Mouse (Mus musculus) right cerebral cortex, adult 2 months (tissue): ENCODE results near the gene Fos.

Experiments used
- DNase-seq, 2 experiments: peaks; one replicate each; pipeline ENCODE4 v3.0.0; 2021 to 2022; ENCODE audit warnings: low spot score in 2 of 2

The Fos gene

GRCm38 (mm10) chr12:85473481-85474297 lies at the start of gene Fos:
Gene Fos, plus strand, starts transcription at chr12:85473890.
- DNase-seq = peak; percentile 83 to 92

GRCm38 (mm10) chr12:85425721-85426120 lies 48.0 kb upstream of the Fos start:
- DNase-seq = no peak

- DNase-seq = no peak
Measured at GRCm38 (mm10) chr12:85426126-85426525, 47.6 kb upstream of the Fos start.

GRCm38 (mm10) chr12:85427802-85428201 lies 45.9 kb upstream of the Fos start:
- no peak for DNase-seq

- DNase-seq = no peak
Measured at GRCm38 (mm10) chr12:85429999-85430398, 43.7 kb upstream of the Fos start.

GRCm38 (mm10) chr12:85430434-85430833 lies 43.3 kb upstream of the Fos start:
- DNase-seq = no peak

- DNase-seq = no peak
Measured at GRCm38 (mm10) chr12:85433850-85434249, 39.8 kb upstream of the Fos start.

- DNase-seq = no peak
Measured at GRCm38 (mm10) chr12:85434526-85434925, 39.2 kb upstream of the Fos start.

- peak; percentile 88 to 92 for DNase-seq
Measured at GRCm38 (mm10) chr12:85436021-85436621, 37.6 kb upstream of the Fos start.

- peak in 1 of 2 experiments; percentile 12 for DNase-seq
Measured at GRCm38 (mm10) chr12:85437172-85437876, 36.4 kb upstream of the Fos start.

- no peak for DNase-seq
Measured at GRCm38 (mm10) chr12:85443456-85443855, 30.2 kb upstream of the Fos start.

GRCm38 (mm10) chr12:85444646-85445045 lies 29.0 kb upstream of the Fos start:
- DNase-seq = no peak

GRCm38 (mm10) chr12:85447009-85447408 lies 26.7 kb upstream of the Fos start:
- no peak for DNase-seq

- DNase-seq = no peak
Measured at GRCm38 (mm10) chr12:85447490-85447889, 26.2 kb upstream of the Fos start.

- no peak for DNase-seq
Measured at GRCm38 (mm10) chr12:85449478-85449877, 24.2 kb upstream of the Fos start.

- DNase-seq = no peak
Measured at GRCm38 (mm10) chr12:85451693-85452491, 21.8 kb upstream of the Fos start.

- DNase-seq = peak; percentile 96 to 99
Measured at GRCm38 (mm10) chr12:85455065-85456058, 18.3 kb upstream of the Fos start.

- DNase-seq = no peak
Measured at GRCm38 (mm10) chr12:85456276-85456675, 17.4 kb upstream of the Fos start.

- DNase-seq = no peak
Measured at GRCm38 (mm10) chr12:85456966-85457505, 16.7 kb upstream of the Fos start.

GRCm38 (mm10) chr12:85459820-85460219 lies 13.9 kb upstream of the Fos start:
- DNase-seq = no peak
